Mouse (Mus musculus): ENCODE results near the gene Adgrb3. TPM values are rescaled to one million over a fixed set of nuclear protein-coding genes. Genes with fewer than 3 reads are reported as not detected.
"Not testable (repeated sequence)": the region's sequence is repeated elsewhere in the genome, so short reads cannot be mapped to it uniquely, and the experiment has no call there.

Gene Adgrb3
- polyA plus RNA-seq, 1 experiment from 2014 or later = 0.26 TPM

DNA sequence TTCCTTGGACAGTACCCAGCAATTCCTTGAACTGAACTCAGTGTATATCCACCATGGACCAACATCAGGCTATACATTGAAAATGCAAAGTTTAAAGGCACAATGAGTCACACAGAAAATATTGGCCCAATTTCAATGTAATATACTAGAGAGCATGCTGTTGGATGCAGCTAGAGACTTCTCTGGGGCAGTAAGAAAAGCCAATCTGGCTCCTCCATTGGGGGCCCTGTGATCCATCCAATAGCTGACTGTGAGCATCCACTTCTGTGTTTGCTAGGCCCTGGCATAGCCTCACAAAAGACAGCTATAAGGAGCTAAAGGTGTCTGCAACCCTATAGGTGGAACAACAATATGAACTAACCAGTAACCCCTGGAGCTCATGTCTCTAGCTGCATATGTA is 218.7 kb downstream of the Adgrb3 start:
- H3K4me3 ChIP-seq; H3K4me1 ChIP-seq (replicated peaks); H3K27ac ChIP-seq (ENCODE audit: poor library complexity, severe bottlenecking); ATAC-seq (ENCODE audit: insufficient number of reproducible peaks, low FRiP score); H3K4me2 ChIP-seq; H3K27me3 ChIP-seq (replicated peaks); H3K36me3 ChIP-seq; H3K9me3 ChIP-seq (replicated peaks); H3K9ac ChIP-seq: not testable (repeated sequence)

DNA sequence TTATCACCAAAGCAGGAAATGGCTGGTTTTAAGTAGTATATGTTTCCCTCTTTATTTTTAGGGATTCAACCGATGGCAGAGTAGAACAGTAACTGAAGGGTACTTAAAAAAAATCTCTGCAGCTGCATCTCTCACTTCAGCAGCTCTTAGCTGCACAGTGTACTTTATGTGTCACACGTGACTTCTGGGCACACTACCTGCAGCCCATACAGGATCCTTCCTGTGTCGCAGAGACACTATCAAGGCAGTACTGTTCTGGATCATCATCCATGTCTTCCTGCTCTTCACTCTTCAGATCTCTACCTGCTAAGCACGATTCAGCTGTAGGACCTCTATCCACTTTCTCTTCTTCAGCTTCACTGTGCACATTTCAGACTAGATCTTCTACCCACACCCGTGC is 230.6 kb downstream of the Adgrb3 start:
- WGBS = 71% methylated on average over 5 of the region's 5 CpGs
- no peaks in the 10 kb centered on the region for H3K27me3 ChIP-seq (replicated peaks)

DNA sequence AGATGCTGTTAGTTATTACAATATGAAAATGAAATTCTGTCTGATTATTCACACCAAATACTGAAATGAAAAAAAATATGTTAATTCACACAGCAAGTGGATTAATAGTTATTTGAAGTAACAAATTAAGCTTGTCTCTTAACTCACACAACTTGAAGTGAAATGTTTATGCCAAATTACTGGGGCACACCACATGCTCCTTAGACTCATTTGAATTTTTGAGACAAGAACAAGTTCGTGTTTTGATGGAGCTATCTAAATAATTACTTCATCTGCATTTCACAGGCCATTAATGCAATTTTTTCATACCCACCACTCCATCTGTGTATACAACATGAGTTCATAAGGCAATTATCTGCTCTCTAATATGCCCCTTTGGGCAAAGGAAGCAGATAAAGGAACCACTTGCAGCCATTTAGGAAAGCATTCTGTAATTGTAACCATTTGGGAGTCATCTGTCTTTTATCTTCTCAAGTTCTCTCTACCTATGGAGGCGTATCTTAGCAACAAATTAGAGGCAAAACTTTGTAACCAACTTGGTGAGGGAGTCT is 240.9 kb downstream of the Adgrb3 start:
- Histone ChIP-seq H3K4me3 (no peak overlapping the region), H3K36me3 (no peaks in the 10 kb centered on the region), H3K9ac (no peak overlapping the region), H3K27ac (ENCODE audit: poor library complexity, severe bottlenecking) (no peak overlapping the region), H3K4me1 (replicated peaks) (no peaks in the 10 kb centered on the region), H3K9me3 (replicated peaks) (no peaks in the 10 kb centered on the region), H3K27me3 (replicated peaks) (no peaks in the 10 kb centered on the region), H3K4me2 (no peak overlapping the region)
- 61% methylated on average over 2 of the region's 2 CpGs for WGBS
- ATAC-seq (ENCODE audit: insufficient number of reproducible peaks, low FRiP score) = no peak

More for the DNA sequence above, 230.6 kb downstream of the Adgrb3 start:
- no peak for ATAC-seq (ENCODE audit: insufficient number of reproducible peaks, low FRiP score)
- no peaks in the 10 kb centered on the region for H3K4me1 ChIP-seq (replicated peaks)
- H3K27ac ChIP-seq (ENCODE audit: poor library complexity, severe bottlenecking) = no peak overlapping the region
- H3K9ac ChIP-seq = no peak overlapping the region
- peaks cover 2% of the 10 kb centered on the region; the same call in 1 of the 2 replicates for H3K9me3 ChIP-seq (replicated peaks)
- H3K36me3 ChIP-seq = no peaks in the 10 kb centered on the region
- H3K4me2 ChIP-seq = no peak overlapping the region
- no peak overlapping the region for H3K4me3 ChIP-seq

DNA sequence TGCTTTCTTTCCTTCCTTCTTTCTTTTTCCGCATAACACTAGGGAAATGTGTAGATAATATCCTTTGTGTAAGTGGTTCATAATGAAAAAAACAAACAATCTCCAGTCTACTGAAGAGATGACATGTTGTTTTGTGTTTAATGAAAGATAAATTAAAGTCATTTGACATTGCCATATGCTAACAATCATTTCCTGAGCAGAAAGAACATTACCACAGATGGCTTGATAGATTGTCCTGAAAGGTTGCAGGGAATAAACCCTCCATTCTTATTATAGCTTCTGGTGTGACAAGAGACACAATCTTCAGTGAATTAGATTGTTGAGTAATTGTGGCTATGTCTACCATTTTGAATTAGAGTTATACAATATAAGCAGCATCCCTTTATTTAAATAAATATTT is 247.8 kb downstream of the Adgrb3 start:
- WGBS = 67% methylated on average over 1 of the region's 1 CpGs
- no peak overlapping the region for H3K4me3 ChIP-seq
- no peak overlapping the region for H3K9ac ChIP-seq
- no peaks in the 10 kb centered on the region for H3K4me1 ChIP-seq (replicated peaks)
- no peak overlapping the region for H3K4me2 ChIP-seq
- H3K27ac ChIP-seq (ENCODE audit: poor library complexity, severe bottlenecking) = no peak overlapping the region
- no peaks in the 10 kb centered on the region for H3K9me3 ChIP-seq (replicated peaks)
- no peak for ATAC-seq (ENCODE audit: insufficient number of reproducible peaks, low FRiP score)
- H3K36me3 ChIP-seq = no peaks in the 10 kb centered on the region
- no peaks in the 10 kb centered on the region for H3K27me3 ChIP-seq (replicated peaks)

DNA sequence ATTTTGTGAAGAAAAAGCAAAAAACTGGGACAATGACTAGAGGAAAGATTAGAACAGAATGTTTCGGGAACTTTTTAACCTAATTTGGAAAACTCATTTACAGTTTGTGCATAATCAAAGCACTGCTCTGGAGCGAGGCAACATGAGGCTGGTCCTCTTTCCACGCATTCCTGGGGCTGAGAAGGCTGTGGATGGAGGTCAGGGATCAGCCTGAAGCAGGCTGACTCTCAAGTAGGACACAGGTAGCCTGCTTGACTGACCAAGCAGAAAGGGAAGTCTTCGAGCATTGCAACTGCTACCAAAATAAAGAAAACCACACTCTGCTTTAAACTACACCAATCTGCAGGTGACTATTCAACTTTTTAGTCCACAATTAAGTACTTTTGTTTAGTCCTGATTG is 251.7 kb downstream of the Adgrb3 start:
- Histone ChIP-seq H3K4me1 (replicated peaks) (no peaks in the 10 kb centered on the region), H3K27ac (ENCODE audit: poor library complexity, severe bottlenecking) (no peak overlapping the region), H3K9me3 (replicated peaks) (no peaks in the 10 kb centered on the region), H3K27me3 (replicated peaks) (no peaks in the 10 kb centered on the region), H3K36me3 (no peaks in the 10 kb centered on the region), H3K4me2 (no peak overlapping the region), H3K4me3 (no peak overlapping the region), H3K9ac (no peak overlapping the region)
- no peak for ATAC-seq (ENCODE audit: insufficient number of reproducible peaks, low FRiP score)
- WGBS = 74% methylated on average over 4 of the region's 4 CpGs

DNA sequence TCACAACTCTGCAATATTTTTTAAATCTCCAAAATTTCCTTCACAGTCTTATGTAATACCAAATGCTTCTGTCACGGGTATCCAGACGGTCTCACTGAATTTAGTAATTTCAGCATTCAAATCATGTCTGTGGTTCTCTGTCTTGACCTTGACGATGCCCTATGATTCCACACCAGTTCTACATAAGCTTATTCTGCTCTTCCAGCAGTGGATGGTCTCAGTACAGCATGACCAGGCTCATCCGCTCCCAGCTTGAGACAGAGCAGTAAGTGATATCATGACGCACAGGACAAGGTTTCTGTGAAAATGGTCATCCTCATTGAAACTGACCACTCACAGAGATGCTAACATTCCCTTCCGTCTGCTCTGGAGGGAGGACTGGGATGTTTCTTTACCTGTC is 252.9 kb downstream of the Adgrb3 start:
- H3K4me3 ChIP-seq = no peak overlapping the region
- H3K27ac ChIP-seq (ENCODE audit: poor library complexity, severe bottlenecking) = no peak overlapping the region
- H3K36me3 ChIP-seq = no peaks in the 10 kb centered on the region
- no peak overlapping the region for H3K9ac ChIP-seq
- WGBS = 77% methylated on average over 6 of the region's 6 CpGs
- ATAC-seq (ENCODE audit: insufficient number of reproducible peaks, low FRiP score) = no peak
- H3K4me2 ChIP-seq = no peak overlapping the region
- no peaks in the 10 kb centered on the region for H3K27me3 ChIP-seq (replicated peaks)
- no peaks in the 10 kb centered on the region for H3K4me1 ChIP-seq (replicated peaks)
- no peaks in the 10 kb centered on the region for H3K9me3 ChIP-seq (replicated peaks)

DNA sequence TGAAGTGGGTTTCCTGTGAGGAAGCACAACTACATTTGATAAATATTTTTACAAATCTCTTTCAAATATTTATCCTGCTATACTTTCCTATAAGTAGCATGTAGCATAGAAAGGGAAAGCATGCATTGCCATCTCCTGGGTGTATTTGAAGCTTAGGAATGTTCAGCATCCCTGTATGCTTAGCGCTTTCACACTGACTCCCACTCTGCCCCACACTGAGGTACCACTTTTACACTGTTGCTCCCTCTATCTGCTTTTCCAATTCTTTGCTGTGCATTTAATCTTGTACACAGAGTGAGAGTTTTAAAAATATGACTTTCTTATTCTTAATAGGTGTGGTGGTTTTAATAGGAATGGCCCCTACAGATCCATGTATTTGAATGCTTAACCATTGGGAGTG is 261.4 kb downstream of the Adgrb3 start:
- 88% methylated on average over 1 of the region's 1 CpGs for WGBS

DNA sequence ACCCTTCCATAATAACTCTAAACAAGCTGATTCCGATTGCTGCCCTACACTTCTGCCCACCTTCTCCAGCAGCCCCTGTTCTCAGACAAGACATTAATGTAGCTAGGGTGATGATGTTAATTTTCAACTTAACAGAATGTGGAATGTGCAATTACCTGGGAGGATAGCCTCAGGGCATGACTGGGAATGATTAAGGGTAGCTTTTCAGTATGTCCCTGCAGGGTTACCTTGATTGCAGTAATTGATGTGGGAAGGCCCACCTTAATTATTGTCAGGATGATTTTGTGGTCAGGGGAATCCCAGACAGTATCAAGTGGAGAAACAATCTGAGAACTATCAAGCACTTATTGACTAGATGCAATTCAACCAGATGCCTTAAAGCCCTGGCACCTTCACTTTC is 283.4 kb downstream of the Adgrb3 start:
- H3K36me3 ChIP-seq = no peaks in the 10 kb centered on the region
- no peak overlapping the region for H3K9ac ChIP-seq
- ATAC-seq (ENCODE audit: insufficient number of reproducible peaks, low FRiP score) = no peak
- WGBS = 69% methylated on average over 1 of the region's 1 CpGs
- no peak overlapping the region for H3K4me3 ChIP-seq
- no peaks in the 10 kb centered on the region for H3K4me1 ChIP-seq (replicated peaks)
- no peaks in the 10 kb centered on the region for H3K9me3 ChIP-seq (replicated peaks)
- H3K27ac ChIP-seq (ENCODE audit: poor library complexity, severe bottlenecking) = no peak overlapping the region
- H3K4me2 ChIP-seq = no peak overlapping the region
- no peaks in the 10 kb centered on the region for H3K27me3 ChIP-seq (replicated peaks)

More for the DNA sequence above, 261.4 kb downstream of the Adgrb3 start:
- no peak overlapping the region for H3K4me2 ChIP-seq
- no peaks in the 10 kb centered on the region for H3K4me1 ChIP-seq (replicated peaks)
- ATAC-seq (ENCODE audit: insufficient number of reproducible peaks, low FRiP score) = no peak
- no peak overlapping the region for H3K4me3 ChIP-seq
- no peak overlapping the region for H3K27ac ChIP-seq (ENCODE audit: poor library complexity, severe bottlenecking)
- H3K36me3 ChIP-seq = no peaks in the 10 kb centered on the region
- H3K9ac ChIP-seq = no peak overlapping the region
- no peaks in the 10 kb centered on the region for H3K9me3 ChIP-seq (replicated peaks)
- no peaks in the 10 kb centered on the region for H3K27me3 ChIP-seq (replicated peaks)

DNA sequence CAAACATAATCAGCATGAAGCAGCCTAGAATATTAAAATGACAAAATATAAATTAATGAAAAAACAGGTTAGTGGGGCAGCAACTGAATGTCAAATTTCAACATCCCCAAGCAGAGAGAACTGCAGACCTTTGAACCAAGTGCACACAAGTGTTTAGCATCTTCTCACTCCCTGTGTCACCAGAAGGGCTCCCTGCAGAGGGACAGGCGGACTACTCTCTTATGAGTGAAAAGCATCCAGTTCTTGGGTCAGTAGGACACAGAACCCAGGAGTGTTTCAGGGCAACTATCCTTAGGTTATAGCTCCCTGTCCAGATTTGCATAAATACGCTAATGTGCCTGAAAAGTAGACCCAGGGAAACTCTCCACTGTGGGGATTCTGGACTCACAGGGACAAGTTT is 285.6 kb downstream of the Adgrb3 start:
- Histone ChIP-seq H3K4me3 (no peak overlapping the region), H3K9me3 (replicated peaks) (no peaks in the 10 kb centered on the region), H3K4me1 (replicated peaks) (no peaks in the 10 kb centered on the region), H3K4me2 (no peak overlapping the region), H3K9ac (no peak overlapping the region), H3K36me3 (no peaks in the 10 kb centered on the region), H3K27ac (ENCODE audit: poor library complexity, severe bottlenecking) (no peak overlapping the region), H3K27me3 (replicated peaks) (no peaks in the 10 kb centered on the region)
- ATAC-seq (ENCODE audit: insufficient number of reproducible peaks, low FRiP score) = no peak
- WGBS = 69% methylated on average over 2 of the region's 2 CpGs

DNA sequence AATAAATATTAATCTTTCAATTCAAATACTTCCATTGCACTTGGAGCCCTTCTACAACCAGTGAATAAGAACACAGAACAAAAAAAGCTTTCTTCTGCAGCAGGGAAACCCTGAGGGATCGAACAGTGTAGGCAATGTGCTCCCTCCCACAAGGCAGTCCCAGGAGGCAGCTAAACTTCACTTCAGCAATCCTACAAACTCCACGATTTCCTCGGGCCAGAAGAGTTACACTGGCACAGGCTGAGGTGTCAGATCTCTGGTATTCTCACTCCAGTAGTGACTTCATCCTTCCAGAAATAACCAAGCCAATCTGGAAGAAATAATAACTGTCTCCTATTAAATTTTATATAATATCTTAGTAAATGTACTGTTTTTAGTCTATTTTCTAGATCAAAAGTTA is 286.6 kb downstream of the Adgrb3 start:
- no peak for ATAC-seq (ENCODE audit: insufficient number of reproducible peaks, low FRiP score)
- WGBS = 50% methylated on average over 3 of the region's 3 CpGs
- Histone ChIP-seq H3K9me3 (replicated peaks) (no peaks in the 10 kb centered on the region), H3K4me1 (replicated peaks) (no peaks in the 10 kb centered on the region), H3K27me3 (replicated peaks) (no peaks in the 10 kb centered on the region), H3K36me3 (no peaks in the 10 kb centered on the region), H3K27ac (ENCODE audit: poor library complexity, severe bottlenecking) (no peak overlapping the region), H3K4me2 (no peak overlapping the region), H3K9ac (no peak overlapping the region), H3K4me3 (no peak overlapping the region)

DNA sequence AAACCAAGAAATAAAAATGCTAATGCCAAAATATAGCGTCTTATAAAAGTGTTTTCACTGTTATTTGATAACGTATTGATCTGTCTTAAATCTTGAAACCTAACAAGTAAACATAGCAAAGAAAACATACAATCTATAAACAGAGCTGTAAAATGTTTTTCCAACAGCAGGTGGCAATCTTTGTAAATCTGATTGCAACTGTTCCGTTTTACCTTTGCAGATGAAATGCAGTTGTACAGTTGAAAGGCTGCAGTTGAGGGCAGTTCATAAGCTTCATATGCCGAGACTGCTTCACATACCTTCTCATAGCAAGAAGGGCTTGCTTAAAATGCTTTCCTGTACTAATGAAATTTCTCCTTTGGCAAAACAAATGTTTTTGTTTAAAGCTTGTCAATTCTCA is 302.5 kb downstream of the Adgrb3 start:
- WGBS = 61% methylated on average over 4 of the region's 4 CpGs
- no peak overlapping the region for H3K9ac ChIP-seq
- no peaks in the 10 kb centered on the region for H3K27me3 ChIP-seq (replicated peaks)
- ATAC-seq (ENCODE audit: insufficient number of reproducible peaks, low FRiP score) = no peak
- H3K4me2 ChIP-seq = no peak overlapping the region
- no peak overlapping the region for H3K4me3 ChIP-seq
- H3K4me1 ChIP-seq (replicated peaks) = no peaks in the 10 kb centered on the region
- H3K27ac ChIP-seq (ENCODE audit: poor library complexity, severe bottlenecking) = no peak overlapping the region
- H3K9me3 ChIP-seq (replicated peaks) = no peaks in the 10 kb centered on the region
- H3K36me3 ChIP-seq = no peaks in the 10 kb centered on the region

DNA sequence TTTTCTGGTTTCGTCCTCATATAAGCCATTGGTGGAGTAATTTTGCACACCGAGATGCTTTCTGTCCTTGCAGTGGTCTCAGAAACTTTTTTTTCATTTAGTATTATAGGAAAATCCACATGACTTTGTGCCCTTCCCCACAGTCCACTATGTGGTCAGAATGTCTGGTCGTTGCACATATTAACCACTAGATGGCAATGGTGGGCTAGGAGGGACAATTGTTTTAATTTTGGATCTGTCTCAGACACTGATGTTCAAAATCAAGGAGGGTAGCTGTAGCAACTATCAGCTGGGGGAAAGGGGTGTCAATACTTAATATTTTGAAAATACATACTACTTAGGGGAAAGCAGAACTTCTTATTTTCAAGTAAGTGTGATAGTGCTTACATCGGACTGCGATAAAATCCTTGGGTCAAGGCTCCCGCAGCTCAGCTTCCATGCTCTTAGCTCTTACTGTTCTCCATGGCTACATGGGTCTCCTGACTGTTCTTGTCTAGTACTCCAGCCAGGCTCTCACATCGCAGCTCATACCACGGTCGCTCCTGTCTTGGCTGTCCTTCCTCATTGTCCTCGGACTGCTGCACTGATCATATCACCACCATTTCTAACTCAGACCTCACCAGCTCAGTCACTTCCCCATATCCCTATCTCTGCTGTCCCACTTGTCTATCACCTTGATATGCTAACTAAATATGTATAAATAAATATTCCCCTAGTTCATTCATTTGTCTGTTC is 319.0 kb downstream of the Adgrb3 start:
- no peaks in the 10 kb centered on the region for H3K36me3 ChIP-seq
- no peak overlapping the region for H3K9ac ChIP-seq
- H3K27me3 ChIP-seq (replicated peaks) = no peaks in the 10 kb centered on the region
- no peak overlapping the region for H3K27ac ChIP-seq (ENCODE audit: poor library complexity, severe bottlenecking)
- H3K9me3 ChIP-seq (replicated peaks) = no peaks in the 10 kb centered on the region
- no peaks in the 10 kb centered on the region for H3K4me1 ChIP-seq (replicated peaks)
- ATAC-seq (ENCODE audit: insufficient number of reproducible peaks, low FRiP score) = no peak
- H3K4me3 ChIP-seq = no peak overlapping the region
- H3K4me2 ChIP-seq = no peak overlapping the region
- 53% methylated on average over 10 of the region's 10 CpGs for WGBS

All from heart, embryonic 12.5 days (tissue).